Mouse (Mus musculus) thymus, adult 2 months (tissue): ENCODE data around the gene Apbb2.
"Not testable (repeated sequence)": the region's sequence is repeated elsewhere in the genome, so short reads cannot be mapped to it uniquely, and the experiment has no call there.

Source experiments
- CTCF ChIP-seq: fragments of 200-500 bp; IDR thresholded peaks from 2 replicates; pipeline ENCODE4 v1.5.1; 2012; ENCODE audit warnings: mild to moderate bottlenecking, control low read depth, low read length, moderate library complexity, borderline replicate concordance; ENCODE audit not compliant: control insufficient read depth, poor library complexity, insufficient read depth; ENCODE audit errors: extremely low read depth
- POLR2A ChIP-seq: fragments of 200-500 bp; IDR thresholded peaks from 2 replicates; pipeline ENCODE4 v1.6.1; 2012; ENCODE audit warnings: mild to moderate bottlenecking, low read length, control low read depth, moderate library complexity; ENCODE audit not compliant: control insufficient read depth, poor library complexity, insufficient read depth; ENCODE audit errors: extremely low read depth

DNA sequence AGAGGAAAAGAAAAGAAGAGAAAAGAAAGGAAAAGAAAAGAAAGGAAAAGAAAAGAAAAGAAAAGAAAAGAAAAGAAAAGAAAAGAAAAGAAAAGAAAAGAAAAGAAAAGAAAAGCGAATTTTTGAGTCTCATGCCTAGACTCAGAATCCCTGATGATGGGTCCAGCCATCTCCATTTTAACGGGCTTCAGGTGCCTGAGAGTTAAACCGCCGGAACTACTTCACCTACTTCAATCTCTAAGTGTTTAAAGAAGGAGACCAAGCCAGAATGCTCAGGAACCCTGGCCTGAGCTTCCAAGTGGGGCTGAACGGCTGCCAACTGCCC lies 359.2 kb downstream of the Apbb2 start:
- TF ChIP-seq CTCF, POLR2A: not testable (repeated sequence)
